Mouse (Mus musculus): Measurements from ENCODE around the gene Sco1.

The Sco1 gene

GRCm38 (mm10) chr11:67043007-67043406, 9.5 kb upstream of the Sco1 start:
- peak; percentile 97 for DNase-seq (ENCODE audit: low read depth, low spot score)

DNA sequence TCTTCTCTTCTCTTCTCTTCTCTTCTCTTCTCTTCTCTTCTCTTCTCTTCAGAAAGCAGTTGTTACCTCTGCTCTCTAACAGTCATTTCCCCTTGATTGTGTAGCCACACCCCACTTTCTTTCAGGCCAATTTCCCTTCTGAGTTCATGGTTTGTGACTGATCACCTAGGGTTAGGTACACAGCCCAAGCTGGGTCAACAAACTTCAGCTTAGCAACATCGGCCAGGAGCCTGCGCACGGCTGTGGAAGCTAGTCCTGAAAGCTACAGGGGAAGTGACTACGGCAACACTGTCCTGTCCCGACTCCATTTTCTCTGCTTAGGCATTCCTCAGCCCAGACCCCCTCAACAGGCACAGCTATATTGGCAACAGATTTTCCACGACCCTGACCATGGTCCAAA, 7.5 kb upstream of the Sco1 start:
- DNase-seq (ENCODE audit: low read depth, low spot score) = no peak

GRCm38 (mm10) chr11:67047199-67047598, 5.3 kb upstream of the Sco1 start:
- no peak for DNase-seq (ENCODE audit: low read depth, low spot score)

DNA sequence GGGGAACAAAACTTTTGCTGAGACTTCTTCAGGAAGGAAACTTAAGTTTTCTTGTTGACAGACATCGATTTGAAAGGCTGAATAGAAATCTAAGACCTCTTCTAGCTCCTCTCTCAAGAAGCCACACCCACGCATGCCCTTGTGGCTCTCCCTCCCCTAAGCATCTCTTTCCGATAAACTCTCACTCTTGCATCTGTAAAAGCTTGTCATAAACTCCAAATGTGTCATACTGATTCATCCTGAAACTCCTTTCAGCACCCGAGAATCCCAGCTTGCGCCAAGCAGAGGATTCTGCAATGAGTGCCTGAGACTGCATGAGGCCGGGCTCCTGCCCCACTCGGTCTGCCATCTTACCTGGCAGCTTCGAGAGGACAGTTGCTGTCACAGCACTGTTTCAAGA, 4.0 kb upstream of the Sco1 start:
- DNase-seq (ENCODE audit: low read depth, low spot score) = no peak

GRCm38 (mm10) chr11:67049256-67049655, 3.2 kb upstream of the Sco1 start:
- peak; percentile 58 for DNase-seq (ENCODE audit: low read depth, low spot score)

DNA sequence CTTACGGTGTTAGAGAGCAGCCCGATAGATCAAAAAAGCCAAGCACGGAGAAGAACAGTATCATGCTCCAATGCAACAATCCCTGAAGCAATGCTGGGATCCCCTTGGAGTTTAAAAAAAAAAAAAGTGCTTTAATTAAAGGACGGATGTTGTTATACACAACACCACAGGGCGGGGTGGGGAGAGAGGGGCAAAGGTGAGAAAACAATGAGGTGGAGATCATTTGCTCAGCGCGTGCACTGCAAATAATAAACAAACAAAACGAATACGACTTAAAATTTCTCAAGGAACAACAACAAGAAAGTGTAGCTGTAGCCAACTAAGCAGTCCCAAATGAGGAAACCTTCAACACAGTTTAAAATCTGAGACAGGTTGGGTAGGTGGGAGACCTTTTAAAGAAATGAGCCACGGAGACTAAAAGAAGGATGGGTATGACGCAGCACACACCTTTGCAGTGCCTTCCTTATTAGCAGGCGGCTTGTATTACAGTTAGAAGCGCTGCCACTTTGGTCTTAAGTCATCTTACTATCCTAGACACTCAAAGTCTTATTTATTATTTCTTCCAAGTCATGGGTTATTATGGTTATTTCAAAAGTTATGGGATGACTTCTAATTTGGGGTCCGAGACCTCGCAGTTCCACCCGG, 672 bp upstream of the Sco1 start:
- DNase-seq (ENCODE audit: low read depth, low spot score) = no peak

DNA sequence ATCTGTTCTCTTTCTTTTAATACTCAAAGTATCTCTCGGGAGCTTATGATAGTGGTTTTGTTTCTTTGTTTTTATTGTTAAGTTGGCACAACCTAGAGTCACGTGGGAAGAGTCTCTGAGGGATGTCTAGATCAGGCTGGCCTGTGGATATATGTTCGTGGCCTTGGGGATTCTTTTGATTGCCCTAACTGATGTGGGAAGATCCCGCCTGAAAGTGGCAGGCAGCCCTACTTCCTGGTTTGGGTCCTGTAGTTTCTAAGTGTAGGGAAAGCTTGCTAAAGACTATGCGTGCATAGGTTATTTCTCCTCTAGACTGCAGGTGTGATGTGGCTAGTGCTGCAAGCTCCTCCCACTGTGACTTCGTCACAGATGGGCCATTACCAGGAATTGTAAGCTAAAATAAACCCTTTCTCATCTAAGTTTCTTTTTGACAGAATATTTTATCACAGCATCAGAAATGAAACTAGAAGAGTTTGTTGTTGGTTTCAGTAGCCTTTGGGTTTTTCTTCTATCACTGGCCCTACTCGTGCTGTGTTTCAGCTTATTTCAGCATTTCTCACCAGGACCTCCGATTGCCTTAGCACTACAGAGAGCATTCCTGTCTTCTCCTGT, 2.4 kb downstream of the Sco1 start:
- DNase-seq (ENCODE audit: low read depth, low spot score) = no peak

DNA sequence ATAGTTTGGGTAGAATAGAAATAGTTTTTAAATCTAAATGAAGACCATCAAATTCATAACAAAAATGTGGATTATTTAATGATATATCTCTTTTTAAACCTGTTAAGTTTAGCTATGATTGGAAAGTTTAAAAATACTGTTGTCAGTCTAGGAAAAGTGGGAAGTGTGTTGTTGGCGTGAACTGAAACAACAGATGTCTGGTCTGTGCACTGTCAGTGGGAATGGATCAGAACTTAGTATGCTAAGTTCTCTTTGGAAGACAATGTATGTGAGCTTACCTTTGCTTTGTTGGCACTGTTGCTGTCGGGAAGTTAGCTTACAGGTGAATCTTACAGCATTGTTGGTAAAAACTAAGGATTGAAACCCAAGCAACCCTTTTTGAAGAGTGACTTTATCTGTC, 8.8 kb downstream of the Sco1 start:
- no peak for DNase-seq (ENCODE audit: low read depth, low spot score)

GRCm38 (mm10) chr11:67062726-67063125, 10.3 kb downstream of the Sco1 start:
- DNase-seq (ENCODE audit: low read depth, low spot score) = no peak

DNA sequence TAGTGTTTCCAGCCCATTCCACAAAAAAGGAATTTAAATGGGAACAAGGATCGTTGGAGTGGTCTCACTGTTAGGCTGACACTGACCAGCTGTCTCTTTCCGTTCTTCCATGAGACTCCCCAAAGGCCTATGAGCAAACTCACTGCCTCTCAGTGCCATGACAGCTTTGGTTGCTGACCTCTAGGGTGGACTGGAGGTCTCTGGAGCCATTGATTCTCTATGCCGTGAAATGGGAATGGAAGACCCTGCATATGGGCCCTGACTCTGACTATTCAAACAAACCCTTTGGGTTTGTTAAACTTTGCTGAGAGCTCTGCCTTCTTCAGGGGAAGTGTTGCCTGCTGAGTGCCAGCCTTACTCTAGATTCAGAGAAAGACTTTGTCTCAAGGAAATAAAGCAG, 15.3 kb downstream of the Sco1 start:
- DNase-seq (ENCODE audit: low read depth, low spot score) = no peak

DNA sequence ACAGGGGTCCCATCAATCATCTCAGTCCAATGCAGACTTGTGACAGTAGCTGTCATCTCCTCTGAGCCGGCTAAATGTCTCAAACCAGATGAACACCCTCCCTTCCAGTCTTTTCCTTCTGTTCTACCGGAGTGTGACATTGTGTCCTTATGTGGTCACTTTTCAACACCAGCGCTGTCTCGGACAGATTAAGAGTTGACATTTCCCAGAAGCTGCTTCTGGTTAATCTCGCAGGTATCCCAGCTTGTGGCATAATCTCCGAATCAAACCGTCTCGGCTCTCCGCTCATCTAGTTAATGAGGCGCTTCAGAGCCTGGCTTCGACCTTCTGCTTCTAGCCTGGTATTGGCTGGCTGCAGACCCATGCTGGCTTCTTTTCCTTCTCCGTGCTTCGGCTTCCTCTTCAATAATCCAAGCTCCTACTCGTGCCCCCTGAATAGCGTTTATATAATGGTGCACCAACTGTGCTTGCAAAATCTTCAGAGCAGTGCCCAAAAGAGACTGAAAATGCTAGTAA, 20.2 kb downstream of the Sco1 start:
- DNase-seq (ENCODE audit: low read depth, low spot score) = no peak

DNA sequence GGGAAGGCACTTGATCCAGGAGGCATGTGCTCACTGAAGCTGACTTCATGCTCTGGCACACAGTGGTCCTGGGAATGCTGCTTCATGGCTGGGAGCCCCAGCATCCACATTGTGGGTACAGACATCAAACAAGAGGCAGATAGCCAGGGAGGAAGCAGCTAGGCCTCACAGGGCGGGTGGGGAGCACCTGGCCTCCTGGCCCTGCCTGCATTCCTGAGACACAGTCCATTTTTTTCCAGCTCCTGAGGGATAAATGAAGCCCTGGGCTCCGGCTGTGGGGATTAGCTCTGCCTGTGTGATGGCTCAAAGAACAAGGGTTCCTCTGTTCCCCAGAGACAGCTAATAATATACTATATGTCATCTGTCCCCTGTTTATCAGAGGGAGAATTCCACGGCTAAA, 22.6 kb downstream of the Sco1 start:
- DNase-seq (ENCODE audit: low read depth, low spot score) = no peak

- no peak for DNase-seq (ENCODE audit: low read depth, low spot score)
Observed at GRCm38 (mm10) chr11:67076781-67077180, 24.3 kb downstream of the Sco1 start.

DNA sequence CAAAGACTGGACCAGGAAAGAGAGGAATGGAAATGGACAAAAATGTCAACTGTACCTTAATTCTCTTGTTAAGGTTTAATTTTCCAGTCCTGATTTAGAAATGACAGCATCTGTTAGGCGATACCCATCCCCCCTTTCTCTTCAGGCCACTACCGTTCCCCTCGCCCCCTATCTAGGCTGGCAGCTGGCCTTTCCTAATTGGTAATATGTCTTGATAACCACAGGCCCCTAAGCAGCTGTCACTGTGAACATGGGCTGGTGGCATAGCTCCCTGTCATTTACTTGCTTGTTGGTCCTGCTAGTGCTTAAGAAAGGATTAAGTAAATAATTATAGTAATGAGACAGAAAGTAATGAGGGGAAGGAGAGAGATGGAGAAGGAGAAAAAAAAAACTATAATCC, 25.0 kb downstream of the Sco1 start:
- no peak for DNase-seq (ENCODE audit: low read depth, low spot score)

- no peak for DNase-seq (ENCODE audit: low read depth, low spot score)
Observed at GRCm38 (mm10) chr11:67078000-67078399, 25.5 kb downstream of the Sco1 start, which contains the start of gene Myh3. TSS of gene Myh3 (plus strand) at chr11:67078300.

- no peak for DNase-seq (ENCODE audit: low read depth, low spot score)
Observed at GRCm38 (mm10) chr11:67078888-67079287, 26.4 kb downstream of the Sco1 start.

DNA sequence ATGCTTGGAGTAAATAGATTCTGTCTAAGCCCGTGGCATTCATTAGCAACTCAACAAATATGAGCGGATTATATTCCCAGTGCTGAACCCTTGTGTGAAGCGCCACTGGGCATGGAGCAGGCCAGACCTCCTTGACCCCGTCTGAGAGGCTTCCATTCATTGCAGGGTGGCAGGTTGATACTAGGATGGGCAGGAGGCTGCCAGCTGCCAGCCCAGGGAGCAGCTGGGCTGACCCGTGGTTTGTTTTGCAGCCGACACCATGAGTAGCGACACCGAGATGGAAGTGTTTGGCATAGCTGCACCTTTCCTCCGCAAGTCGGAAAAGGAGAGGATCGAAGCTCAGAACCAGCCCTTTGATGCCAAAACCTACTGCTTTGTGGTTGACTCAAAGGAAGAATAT, 27.3 kb downstream of the Sco1 start:
- no peak for DNase-seq (ENCODE audit: low read depth, low spot score)

DNA sequence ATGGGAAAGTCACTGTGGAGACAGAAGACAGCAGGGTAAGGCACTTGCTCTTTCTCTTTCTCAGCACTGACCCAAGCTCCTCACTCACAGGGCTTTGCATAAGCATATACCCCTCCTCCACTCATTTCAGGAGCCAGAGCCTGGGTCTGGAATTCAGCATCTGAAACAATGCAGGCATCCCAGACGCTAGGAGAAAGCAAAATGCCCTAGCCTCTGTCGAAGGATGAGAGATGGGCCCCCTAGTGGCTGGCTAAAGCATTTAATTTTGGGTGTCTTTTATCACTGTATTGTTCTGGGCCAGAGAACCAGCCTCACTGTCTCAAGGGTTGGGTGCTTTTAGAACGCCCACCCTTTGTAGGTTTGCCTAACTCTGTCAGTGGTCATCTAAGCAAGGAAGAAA, 27.7 kb downstream of the Sco1 start:
- peak; percentile 93 for DNase-seq (ENCODE audit: low read depth, low spot score)

DNA sequence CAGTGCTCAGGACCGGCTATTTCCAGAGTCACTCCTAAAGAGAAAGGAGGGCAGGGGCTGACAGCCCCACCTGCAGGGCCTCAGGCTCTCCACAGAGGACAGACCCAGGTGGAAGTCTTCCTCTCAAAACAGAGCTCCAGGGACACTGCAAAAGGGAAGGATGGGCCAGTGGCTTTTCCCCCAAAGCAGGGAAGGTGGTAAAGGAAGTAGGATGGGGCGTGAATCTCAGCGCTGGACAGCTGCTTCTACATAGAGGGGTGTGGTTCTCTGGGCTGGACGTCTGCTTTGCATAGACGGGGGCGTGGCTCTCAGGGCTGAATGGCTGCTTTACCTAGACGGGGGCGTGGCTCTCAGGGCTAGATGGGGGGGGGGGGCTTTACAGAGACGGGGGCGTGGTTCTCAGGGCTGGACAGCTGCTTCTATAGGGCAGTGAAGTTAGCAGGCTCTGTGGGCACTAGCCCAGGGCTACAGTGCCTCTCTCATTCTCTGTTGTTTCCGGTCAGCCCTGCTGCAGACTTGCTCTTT, 28.7 kb downstream of the Sco1 start:
- DNase-seq (ENCODE audit: low read depth, low spot score) = peak; percentile 88

DNA sequence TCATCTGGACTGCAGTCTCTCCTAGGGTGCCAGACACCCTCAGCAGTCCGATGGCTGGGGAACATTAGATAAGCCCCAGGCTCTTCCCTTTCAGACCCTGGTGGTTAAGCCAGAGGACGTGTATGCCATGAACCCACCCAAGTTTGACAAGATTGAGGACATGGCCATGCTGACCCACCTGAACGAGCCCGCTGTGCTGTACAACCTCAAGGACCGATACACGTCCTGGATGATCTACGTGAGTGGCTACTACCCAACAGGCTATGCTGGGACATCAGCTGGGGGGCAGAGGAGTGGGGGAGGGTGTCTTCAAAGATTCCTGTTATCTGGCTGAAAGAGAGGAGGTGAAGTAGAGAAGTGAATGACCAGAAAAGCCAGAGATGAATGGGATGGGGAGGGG, 29.7 kb downstream of the Sco1 start:
- DNase-seq (ENCODE audit: low read depth, low spot score) = no peak

- no peak for DNase-seq (ENCODE audit: low read depth, low spot score)
Observed at GRCm38 (mm10) chr11:67082793-67083192, 30.3 kb downstream of the Sco1 start.

DNA sequence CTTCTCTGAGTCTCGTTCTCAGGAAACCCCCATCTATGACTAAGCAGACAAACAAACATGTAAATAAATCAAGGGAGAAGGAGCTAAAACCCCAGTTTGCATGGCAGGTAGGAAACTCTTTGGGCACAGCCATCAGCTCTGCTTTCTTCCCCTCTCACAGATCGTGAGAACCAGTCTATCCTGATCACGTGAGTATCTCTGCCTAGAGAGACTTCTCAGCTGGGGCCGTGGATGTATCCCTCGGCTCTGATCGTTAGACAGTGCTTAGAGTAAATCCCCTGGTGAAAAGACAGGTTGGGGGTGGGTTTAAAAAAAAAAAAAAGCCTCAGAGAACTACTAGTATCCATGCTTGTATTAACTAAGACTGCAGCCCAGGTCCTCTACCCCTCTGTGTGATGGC, 30.8 kb downstream of the Sco1 start:
- no peak for DNase-seq (ENCODE audit: low read depth, low spot score)

GRCm38 (mm10) chr11:67083712-67084340, 31.4 kb downstream of the Sco1 start:
- DNase-seq (ENCODE audit: low read depth, low spot score) = peak; percentile 82
